In genomic region chr1:91959891-91960290, GRCm38 (mm10) we compare ENCODE assay signal across 13 mouse cellular contexts.
"Had no signal": no experiment of that assay in that cellular context is flagged by ENCODE, and none has a peak within 500 bp of the region (broad histone marks: within the 10 kb centered on the region; RNA-seq: fewer than 3 reads in every experiment).

No protein-coding gene starts in this region.

- H3K9ac ChIP-seq: limb, embryonic 13.5 days; liver, embryonic 14.5 days; lung, embryonic 14.5 days; midbrain, embryonic 12.5 days; neural tube, embryonic 15.5 days had no signal

- H3K4me1 ChIP-seq: midbrain, embryonic 12.5 days had no signal

- H3K27ac ChIP-seq: kidney, postnatal 0 days; limb, embryonic 13.5 days; liver, embryonic 14.5 days; midbrain, embryonic 12.5 days; neural tube, embryonic 15.5 days had no signal

- DNase-seq: kidney, adult 11 months; kidney, adult 9 months; kidney, postnatal 36 days; left cerebral cortex, postnatal 4 days; lung, embryonic 14.5 days; right cerebral cortex, postnatal 14 days; thymus, postnatal 4 days had no signal

- H3K4me3 ChIP-seq: limb, embryonic 13.5 days; midbrain, embryonic 12.5 days; myocyte; neural tube, embryonic 15.5 days had no signal

- H3K27me3 ChIP-seq: limb, embryonic 13.5 days; midbrain, embryonic 12.5 days; neural tube, embryonic 15.5 days had no signal

- H3K9me3 ChIP-seq: limb, embryonic 13.5 days; midbrain, embryonic 12.5 days; neural tube, embryonic 15.5 days had no signal

- H3K4me2 ChIP-seq: limb, embryonic 13.5 days; lung, embryonic 14.5 days; midbrain, embryonic 12.5 days; neural tube, embryonic 15.5 days had no signal
